Mouse (Mus musculus) limb, embryonic 11.5 days (tissue): Measurements from ENCODE around the gene Trappc6b. TPM values are rescaled to one million over a fixed set of nuclear protein-coding genes. Genes with fewer than 3 reads are reported as not detected.

ENCODE experiments used
- ATAC-seq: fragments of 200-750 bp; cut with Nextera tagmentation; 2 replicates; pipeline ENCODE4 v1.8.0; 2017; ENCODE audit warnings: low read depth; ENCODE audit not compliant: insufficient number of reproducible peaks, low FRiP score, low TSS enrichment
- DNase-seq: peaks from one replicate; pipeline ENCODE4 v3.0.0-alpha.2; 2015; ENCODE audit warnings: low spot score
- H3K27ac ChIP-seq: fragments of 300-500 bp; sonication (generic); replicated peaks from 2 replicates; pipeline ENCODE4 v1.5.1; 2014; ENCODE audit warnings: low read depth, mild to moderate bottlenecking, low read length
- H3K27me3 ChIP-seq: fragments of 300-500 bp; sonication (generic); 2 replicates; pipeline ENCODE4 v1.6.1; 2014; ENCODE audit warnings: mild to moderate bottlenecking, low read length, mixed read lengths; ENCODE audit not compliant: control insufficient read depth, insufficient read depth
- H3K36me3 ChIP-seq: fragments of 300-500 bp; sonication (generic); 2 replicates; pipeline ENCODE4 v1.6.1; 2014; ENCODE audit warnings: mild to moderate bottlenecking, low read length, moderate library complexity, mixed read lengths; ENCODE audit not compliant: control insufficient read depth, insufficient read depth
- H3K4me1 ChIP-seq: fragments of 300-500 bp; sonication (generic); 2 replicates; pipeline ENCODE4 v1.6.1; 2014; ENCODE audit warnings: low read length, mixed read lengths; ENCODE audit not compliant: control insufficient read depth, insufficient read depth
- H3K4me2 ChIP-seq: fragments of 300-500 bp; sonication (generic); 2 replicates; pipeline ENCODE4 v1.6.1; 2014; ENCODE audit warnings: low read depth, mild to moderate bottlenecking, moderate library complexity; ENCODE audit not compliant: severe bottlenecking
- H3K4me3 ChIP-seq: fragments of 300-500 bp; sonication (generic); 2 replicates; pipeline ENCODE4 v1.5.1; 2014; ENCODE audit warnings: low read depth, low read length
- H3K9ac ChIP-seq: fragments of 300-500 bp; sonication (generic); 2 replicates; pipeline ENCODE4 v1.6.1; 2014; ENCODE audit warnings: mild to moderate bottlenecking, low read length
- H3K9me3 ChIP-seq: fragments of 300-500 bp; sonication (generic); 2 replicates; pipeline ENCODE4 v1.6.1; 2016; ENCODE audit warnings: low read length; ENCODE audit not compliant: control insufficient read depth
- WGBS: fragments of 180-500 bp; shearing (Covaris S2); extraction: QIAGEN DNeasy Blood & Tissue Kit; methylation state at CpG from one replicate; pipeline ENCODE4 v1.1.7; 2014; 5-methylcytosine and 5-hydroxymethylcytosine counted together
- polyA plus RNA-seq: library from polyadenylated mRNA; unstranded; fragments of >200 nt; fragmentation: Nextera tagmentation; extraction: Ambion mirVana; gene quantifications from 2 replicates; pipeline ENCODE4 v1.2.1, GENCODE M21; 2014

The Trappc6b gene
- polyA plus RNA-seq, 1 experiment from 2014 or later: 49.8 TPM

- H3K9ac ChIP-seq: no peak overlapping the region
- H3K4me3 ChIP-seq: no peak overlapping the region
- H3K4me2 ChIP-seq: no peak overlapping the region
- no peaks in the 10 kb centered on the region for H3K9me3 ChIP-seq
- no peaks in the 10 kb centered on the region for H3K27me3 ChIP-seq
- ATAC-seq: no peak
- H3K4me1 ChIP-seq: no peaks in the 10 kb centered on the region
- WGBS: 63% methylated on average over 5 of the region's 5 CpGs
- no peak overlapping the region for H3K27ac ChIP-seq
- H3K36me3 ChIP-seq: no peaks in the 10 kb centered on the region
- DNase-seq: no peak
Observed at GRCm38 (mm10) chr12:59084446-59084845, 23.2 kb upstream of the Trappc6b start.

DNA sequence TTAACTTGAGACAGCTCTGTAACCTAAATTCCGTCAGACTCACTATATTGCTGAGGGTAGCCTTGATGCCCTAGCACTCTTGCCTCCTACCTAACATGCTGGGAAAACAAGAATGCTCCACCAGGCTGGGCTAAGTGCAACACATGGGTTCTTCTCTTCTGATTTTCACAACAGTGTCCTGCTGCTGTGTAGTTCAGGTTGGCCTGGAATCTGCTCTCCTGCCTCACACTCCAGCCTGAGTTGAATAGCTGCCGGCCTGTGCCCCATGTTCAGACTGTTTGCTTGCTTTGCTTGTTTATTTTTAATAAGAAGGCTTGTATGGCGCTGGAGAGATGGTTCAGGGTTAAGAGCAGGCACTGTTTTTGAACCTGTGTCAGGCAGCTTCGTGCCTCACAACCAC, 19.2 kb upstream of the Trappc6b start:
- DNase-seq (no peak), ATAC-seq (no peak)
- Histone ChIP-seq H3K27me3 (no peaks in the 10 kb centered on the region), H3K4me2 (no peak overlapping the region), H3K4me3 (no peak overlapping the region), H3K4me1 (no peaks in the 10 kb centered on the region), H3K27ac (no peak overlapping the region), H3K9ac (no peak overlapping the region), H3K36me3 (no peaks in the 10 kb centered on the region), H3K9me3 (no peaks in the 10 kb centered on the region)
- WGBS: 90% methylated on average over 4 of the region's 4 CpGs

DNA sequence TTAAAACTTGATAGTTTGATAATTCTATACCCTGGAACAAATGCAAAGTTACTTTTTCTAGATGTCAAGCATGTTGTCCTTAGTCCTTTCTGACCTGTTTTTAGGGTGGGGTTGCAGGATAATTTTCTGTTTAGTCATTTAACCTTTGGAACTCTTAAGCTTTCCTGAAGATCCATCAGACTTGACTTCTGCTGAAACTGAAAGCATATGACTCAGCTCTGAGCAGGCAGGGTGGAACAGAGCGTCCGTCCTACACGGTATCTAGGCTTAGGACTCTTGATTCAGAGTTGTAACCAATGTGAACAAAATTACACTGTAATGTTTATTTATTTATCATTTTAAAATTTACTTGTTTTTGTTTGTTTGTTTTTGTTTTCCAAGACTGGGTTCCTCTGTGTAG, 16.6 kb upstream of the Trappc6b start:
- Histone ChIP-seq H3K9ac (no peak overlapping the region), H3K27ac (no peak overlapping the region), H3K36me3 (0 out of 2 replicates have a peak, but pooled peaks cover 3% of the 10 kb centered on the region), H3K27me3 (no peaks in the 10 kb centered on the region), H3K9me3 (no peaks in the 10 kb centered on the region), H3K4me2 (no peak overlapping the region), H3K4me1 (no peaks in the 10 kb centered on the region), H3K4me3 (no peak overlapping the region)
- DNase-seq (no peak), ATAC-seq (no peak)
- 91% methylated on average over 3 of the region's 3 CpGs for WGBS

- Histone ChIP-seq H3K27ac (no peak overlapping the region), H3K9me3 (no peaks in the 10 kb centered on the region), H3K4me1 (no peaks in the 10 kb centered on the region), H3K9ac (no peak overlapping the region), H3K36me3 (peaks cover 9% of the 10 kb centered on the region; the same call in 1 of the 2 replicates), H3K4me2 (no peak overlapping the region), H3K4me3 (no peak overlapping the region), H3K27me3 (no peaks in the 10 kb centered on the region)
- DNase-seq (no peak), ATAC-seq (no peak)
- WGBS: 90% methylated on average over 3 of the region's 3 CpGs
Observed at GRCm38 (mm10) chr12:59076996-59077395, 15.7 kb upstream of the Trappc6b start.

DNA sequence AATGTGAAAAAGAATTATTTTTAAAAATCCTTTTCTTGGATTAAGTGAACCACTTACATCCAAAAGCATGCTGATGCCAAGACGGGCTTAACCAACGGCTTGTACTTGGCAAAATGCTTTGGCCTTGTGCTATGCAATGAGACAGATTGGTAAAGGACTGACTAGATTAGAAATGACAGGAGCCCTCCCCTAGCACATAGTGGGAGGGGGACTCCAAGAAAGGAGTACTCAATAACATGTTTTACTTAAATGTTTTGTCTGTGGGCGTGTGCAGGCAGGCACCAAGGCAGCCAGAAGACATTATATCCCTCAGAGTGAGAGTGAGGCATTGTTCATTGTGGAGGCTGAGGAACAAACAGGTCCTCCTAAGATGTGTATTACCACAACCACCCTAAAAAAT, 12.8 kb upstream of the Trappc6b start:
- H3K4me3 ChIP-seq: no peak overlapping the region
- H3K9me3 ChIP-seq: no peaks in the 10 kb centered on the region
- H3K27me3 ChIP-seq: no peaks in the 10 kb centered on the region
- no peak overlapping the region for H3K9ac ChIP-seq
- H3K27ac ChIP-seq: no peak overlapping the region
- no peak for DNase-seq
- 85% methylated on average over 3 of the region's 3 CpGs for WGBS
- no peak overlapping the region for H3K4me2 ChIP-seq
- ATAC-seq: no peak
- peaks cover 24% of the 10 kb centered on the region for H3K36me3 ChIP-seq
- H3K4me1 ChIP-seq: no peaks in the 10 kb centered on the region

- Histone ChIP-seq H3K4me1 (no peaks in the 10 kb centered on the region), H3K4me3 (no peak overlapping the region), H3K9ac (no peak overlapping the region), H3K27me3 (no peaks in the 10 kb centered on the region), H3K27ac (no peak overlapping the region), H3K9me3 (no peaks in the 10 kb centered on the region), H3K36me3 (peaks cover 30% of the 10 kb centered on the region), H3K4me2 (no peak overlapping the region)
- WGBS: 85% methylated on average over 11 of the region's 11 CpGs
- ATAC-seq (no peak), DNase-seq (no peak)
Observed at GRCm38 (mm10) chr12:59072286-59072685, 11.0 kb upstream of the Trappc6b start.

GRCm38 (mm10) chr12:59068791-59069190, 7.5 kb upstream of the Trappc6b start:
- Histone ChIP-seq H3K9ac (no peak overlapping the region), H3K36me3 (peaks cover 27% of the 10 kb centered on the region), H3K27ac (no peak overlapping the region), H3K27me3 (no peaks in the 10 kb centered on the region), H3K4me2 (no peak overlapping the region), H3K9me3 (no peaks in the 10 kb centered on the region), H3K4me1 (no peaks in the 10 kb centered on the region), H3K4me3 (no peak overlapping the region)
- 94% methylated on average over 13 of the region's 13 CpGs for WGBS
- ATAC-seq (no peak), DNase-seq (no peak)

DNA sequence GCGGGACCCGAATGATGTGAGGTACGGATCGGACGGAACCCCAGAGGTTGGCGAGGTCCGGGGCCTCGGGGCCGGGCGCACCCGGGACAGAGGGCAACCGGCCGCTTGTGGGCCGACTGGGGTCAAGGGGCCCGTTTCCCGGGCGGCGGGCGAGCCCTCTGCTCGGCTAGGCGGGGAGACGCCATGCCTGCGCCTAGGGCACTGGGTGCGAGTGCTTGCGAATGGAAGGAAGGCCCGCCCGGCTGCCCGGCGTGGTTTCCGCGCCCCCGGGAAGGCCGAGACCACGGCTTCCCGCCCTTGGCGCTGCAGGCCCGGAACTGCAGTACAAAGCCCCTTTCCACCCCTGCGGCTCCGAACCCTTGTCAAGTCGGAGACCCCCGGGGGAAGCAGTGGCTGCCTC, 5.8 kb upstream of the Trappc6b start:
- ATAC-seq: peak; percentile 58
- peak overlapping the region; percentile 100 for H3K4me3 ChIP-seq
- under 1% methylated on average over 41 of the region's 41 CpGs for WGBS

DNA sequence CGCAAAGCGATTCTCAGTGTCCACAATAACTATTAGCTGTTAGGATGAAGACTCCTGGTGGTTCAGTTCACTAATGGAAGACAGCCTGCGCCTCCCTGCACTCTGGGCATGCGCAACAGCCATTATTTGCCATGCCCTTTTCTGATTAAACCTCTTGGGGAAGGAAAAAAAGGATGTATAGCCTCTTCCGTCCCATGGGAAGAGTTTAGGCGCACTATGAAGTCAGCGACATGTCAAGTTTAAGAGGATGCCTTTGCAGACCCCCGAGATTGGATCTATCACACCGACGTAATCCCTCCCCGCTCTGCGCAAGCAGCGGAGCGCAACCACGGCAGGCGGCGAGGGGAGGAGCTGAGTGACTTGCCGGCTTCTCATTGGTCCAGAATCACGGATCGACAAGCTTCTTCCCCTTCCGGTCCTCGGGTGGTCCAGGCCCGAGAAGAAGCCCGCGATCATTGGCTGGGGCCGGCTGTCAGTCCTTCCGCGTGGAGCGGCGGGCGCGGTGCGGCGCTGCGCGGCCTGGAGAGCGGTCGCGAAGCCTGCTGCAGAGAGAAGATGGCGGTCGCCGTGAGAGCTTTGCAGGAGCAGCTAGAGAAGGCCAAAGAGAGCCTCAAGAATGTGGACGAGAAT, 5.3 kb upstream of the Trappc6b start, which contains the start of gene Pnn:
Gene Pnn, plus strand, starts transcription at position 437 of the 630 bp plus-strand sequence.
- DNase-seq: peak; percentile 96
- Histone ChIP-seq H3K36me3 (peaks cover 20% of the 10 kb centered on the region), H3K27me3 (no peaks in the 10 kb centered on the region), H3K27ac (peak within 1 kb of the TSS; percentile 70), H3K4me1 (no peaks in the 10 kb centered on the region), H3K9me3 (no peaks in the 10 kb centered on the region), H3K9ac (peak within 1 kb of the TSS; percentile 100), H3K4me3 (peak within 1 kb of the TSS; percentile 100), H3K4me2 (peak within 1 kb of the TSS; percentile 72)
- peak; percentile 99 for ATAC-seq
- WGBS: under 1% methylated on average over 43 of the region's 43 CpGs

More for the DNA sequence above, 5.8 kb upstream of the Trappc6b start:
- no peaks in the 10 kb centered on the region for H3K27me3 ChIP-seq
- peak overlapping the region; percentile 100 for H3K9ac ChIP-seq
- H3K4me2 ChIP-seq: peak overlapping the region; percentile 72
- no peaks in the 10 kb centered on the region for H3K9me3 ChIP-seq
- peaks cover 22% of the 10 kb centered on the region for H3K36me3 ChIP-seq
- no peaks in the 10 kb centered on the region for H3K4me1 ChIP-seq
- DNase-seq: peak; percentile 59
- peak overlapping the region; percentile 70 for H3K27ac ChIP-seq
